Mouse (Mus musculus): Measurements from ENCODE around the gene Ccer2. TPM values are rescaled to one million over a fixed set of nuclear protein-coding genes. Genes with fewer than 3 reads are reported as not detected.

Ccer2 gene
- total RNA-seq, 2 experiments from 2014 or later: 0.41 TPM; not detected in 1

Other genes with a start within 250 kb of the Ccer2 start
- not detected for gene Ifnl2, start 245.7 kb upstream of the Ccer2 start, total RNA-seq (2021)
- gene Ifnl3, start 233.3 kb upstream of the Ccer2 start, total RNA-seq (2021): not detected
- gene Sycn, start 215.3 kb upstream of the Ccer2 start, total RNA-seq (2021): not detected
- gene Nccrp1, start 208.9 kb upstream of the Ccer2 start, total RNA-seq (2021): under 1 TPM; 0.33 to 0.62 TPM
- 10 to 100 TPM; 69.5 to 71.6 TPM for gene Samd4b, start 158.0 kb upstream of the Ccer2 start, total RNA-seq (2021)
- gene Pak4, start 158.0 kb upstream of the Ccer2 start, total RNA-seq (2021): 10 to 100 TPM; 11.6 to 14.6 TPM
- gene Acp7, start 124.8 kb upstream of the Ccer2 start, total RNA-seq (2021): 1 to 10 TPM; 1.0 to 1.9 TPM
- gene Fbxo27, start 63.3 kb upstream of the Ccer2 start, total RNA-seq (2021): 10 to 100 TPM; 14.5 to 15.7 TPM
- under 1 TPM; 0.88 to 0.97 TPM for gene Fbxo17, start 39.4 kb upstream of the Ccer2 start, total RNA-seq (2021)
- 10 to 100 TPM; 55.4 to 66.9 TPM for gene Mrps12, start 14.4 kb upstream of the Ccer2 start, total RNA-seq (2021)
- 10 to 100 TPM; 14.4 to 15.0 TPM for gene Sars2, start 14.2 kb upstream of the Ccer2 start, total RNA-seq (2021)
- gene Sirt2, start 10.6 kb downstream of the Ccer2 start, total RNA-seq (2021): 100 to 1,000 TPM; 325 to 336 TPM
- 10 to 100 TPM; 31.4 to 33.9 TPM for gene Nfkbib, start 11.3 kb downstream of the Ccer2 start, total RNA-seq (2021)
- gene Rinl, start 32.8 kb downstream of the Ccer2 start, total RNA-seq (2021): 1 to 10 TPM; 2.9 to 3.3 TPM
- 100 to 1,000 TPM; 379 to 416 TPM for gene Hnrnpl, start 52.4 kb downstream of the Ccer2 start, total RNA-seq (2021)
- gene Ech1, start 69.0 kb downstream of the Ccer2 start, total RNA-seq (2021): 10 to 100 TPM; 58.2 to 61.2 TPM
- gene Lgals4, start 77.7 kb downstream of the Ccer2 start, total RNA-seq (2021): 1 to 10 TPM; 3.9 to 4.2 TPM
- gene Lgals7, start 107.7 kb downstream of the Ccer2 start, total RNA-seq (2021): not detected
- 1 to 10 TPM in 1 of 2 experiments, under 1 TPM in 1; 0.67 to 1.3 TPM for gene Capn12, start 125.2 kb downstream of the Ccer2 start, total RNA-seq (2021)
- 100 to 1,000 TPM; 123 to 132 TPM for gene Actn4, start 206.2 kb downstream of the Ccer2 start, total RNA-seq (2021)
- 100 to 1,000 TPM; 159 to 164 TPM for gene Eif3k, start 225.7 kb downstream of the Ccer2 start, total RNA-seq (2021)
- 1 to 10 TPM; 2.7 to 4.1 TPM for gene Map4k1, start 225.9 kb downstream of the Ccer2 start, total RNA-seq (2021)

Measured in layer of hippocampus, postnatal 14 days (tissue).